In genomic region chr8:126881641-126882140, GRCm38 (mm10) we compare ENCODE assay signal across 9 mouse cellular contexts.
DNase-seq lines count a peak whose midpoint lies in the region; ATAC-seq lines count a peak whose summit lies in the region.
"Had no signal": no experiment of that assay in that cellular context is flagged by ENCODE, and none has a peak within 500 bp of the region (broad histone marks: within the 10 kb centered on the region; RNA-seq: fewer than 3 reads in every experiment).

No protein-coding gene starts in this region.

- H3K9ac ChIP-seq in liver, embryonic 16.5 days (ENCODE audit: low read depth, low read length) = no peak overlapping the region
- no peak overlapping the region for H3K9ac ChIP-seq in liver, embryonic 12.5 days
- H3K9ac ChIP-seq: neural tube, embryonic 13.5 days had no signal

- H3K27ac ChIP-seq in liver, embryonic 16.5 days (ENCODE audit: low read length) = no peak overlapping the region
- no peak overlapping the region for H3K27ac ChIP-seq in liver, embryonic 12.5 days
- H3K27ac ChIP-seq: neural tube, embryonic 13.5 days had no signal

- H3K4me2 ChIP-seq in liver, embryonic 16.5 days (ENCODE audit: low read depth, low read length) = no peak overlapping the region
- H3K4me2 ChIP-seq in liver, embryonic 12.5 days = no peak overlapping the region
- H3K4me2 ChIP-seq: neural tube, embryonic 13.5 days had no signal

- no peak overlapping the region for H3K4me3 ChIP-seq in liver, embryonic 16.5 days (ENCODE audit: low read depth, low read length)
- no peak overlapping the region for H3K4me3 ChIP-seq in liver, embryonic 12.5 days
- H3K4me3 ChIP-seq: neural tube, embryonic 13.5 days had no signal

- 0 out of 2 replicates have a peak, but pooled peaks have one; percentile 19 for ATAC-seq in liver, embryonic 16.5 days (ENCODE audit: low read depth)
- no peak for ATAC-seq in liver, embryonic 12.5 days
- peak; percentile 44; the same call in 1 of the 2 replicates for ATAC-seq in monocyte, adult 5-6 weeks (replicated peaks; ENCODE audit: insufficient number of reproducible peaks, low FRiP score, low TSS enrichment, poor library complexity, severe bottlenecking)

- peak; percentile 51 for DNase-seq in Muller cell, postnatal 12 days (ENCODE audit: inconsistent ontology term)
- peak; percentile 37 for DNase-seq in adrenal gland, postnatal 25 days
- no peak for DNase-seq in testis, postnatal 10 days (ENCODE audit: low spot score)
- DNase-seq in embryo, embryonic 10.5 days (ENCODE audit: low spot score) = no peak
- DNase-seq: cerebellum, adult 11-12 months had no signal

- H3K4me1 ChIP-seq in liver, embryonic 16.5 days (ENCODE audit: control insufficient read depth, low read depth, low read length) = no peaks in the 10 kb centered on the region; the same call in 1 of the 2 replicates
- peaks cover 11% of the 10 kb centered on the region; the same call in 1 of the 2 replicates for H3K4me1 ChIP-seq in liver, embryonic 12.5 days

- 48% methylated on average over 4 of the region's 4 CpGs for WGBS in liver, embryonic 16.5 days (ENCODE audit: insufficient replicate concordance)
- 66% methylated on average over 4 of the region's 4 CpGs for WGBS in liver, embryonic 12.5 days (ENCODE audit: insufficient replicate concordance)

- no peaks in the 10 kb centered on the region for H3K9me3 ChIP-seq in liver, embryonic 16.5 days (replicated peaks; ENCODE audit: control insufficient read depth, low read length)
- no peaks in the 10 kb centered on the region for H3K9me3 ChIP-seq in liver, embryonic 12.5 days (replicated peaks)
- H3K9me3 ChIP-seq: neural tube, embryonic 13.5 days had no signal

- H3K27me3 ChIP-seq in liver, embryonic 16.5 days (ENCODE audit: control insufficient read depth, insufficient read depth, low read depth, low read length) = no peaks in the 10 kb centered on the region
- H3K27me3 ChIP-seq in liver, embryonic 12.5 days (replicated peaks) = no peaks in the 10 kb centered on the region; the same call in 1 of the 2 replicates
- H3K27me3 ChIP-seq: neural tube, embryonic 13.5 days had no signal

- no peaks in the 10 kb centered on the region for H3K36me3 ChIP-seq in liver, embryonic 16.5 days (ENCODE audit: control insufficient read depth, insufficient read depth)
- no peaks in the 10 kb centered on the region for H3K36me3 ChIP-seq in liver, embryonic 12.5 days
- H3K36me3 ChIP-seq: neural tube, embryonic 13.5 days had no signal

Comparison
In these comparisons a context has a peak if more than half of its experiments do, and no peak if none do; other contexts are left out.
1. DNase-seq: peak in Muller cell, postnatal 12 days (single experiment) and adrenal gland, postnatal 25 days (single experiment); none in testis, postnatal 10 days (single experiment) and embryo, embryonic 10.5 days (single experiment).